Mouse (Mus musculus) hindbrain, embryonic 10.5 days (tissue): Measurements from ENCODE around the gene Ech1. TPM values are rescaled to one million over a fixed set of nuclear protein-coding genes. Genes with fewer than 3 reads are reported as not detected.

Experiments
- DNase-seq: peaks from one replicate; pipeline ENCODE4 v3.0.0-alpha.2; 2017; ENCODE audit warnings: low spot score
- H3K27ac ChIP-seq: fragments of 300-500 bp; sonication (generic); 2 replicates; pipeline ENCODE4 v1.5.1; 2016; ENCODE audit warnings: mild to moderate bottlenecking, moderate library complexity
- H3K27me3 ChIP-seq: fragments of 300-500 bp; sonication (generic); 2 replicates; pipeline ENCODE4 v1.6.1; 2016; ENCODE audit warnings: mild to moderate bottlenecking; ENCODE audit not compliant: poor library complexity, insufficient read depth, severe bottlenecking
- H3K36me3 ChIP-seq: fragments of 300-500 bp; sonication (generic); 2 replicates; pipeline ENCODE4 v1.6.1; 2016; ENCODE audit warnings: mild to moderate bottlenecking, moderate library complexity
- H3K4me1 ChIP-seq: fragments of 300-500 bp; sonication (generic); replicated peaks from 2 replicates; pipeline ENCODE4 v1.6.1; 2016; ENCODE audit warnings: mild to moderate bottlenecking
- H3K4me3 ChIP-seq: fragments of 300-500 bp; sonication (generic); 2 replicates; pipeline ENCODE4 v1.5.1; 2016; ENCODE audit warnings: mild to moderate bottlenecking, moderate library complexity
- H3K9me3 ChIP-seq: fragments of 300-500 bp; sonication (generic); 2 replicates; pipeline ENCODE4 v1.6.1; 2016; ENCODE audit warnings: mild to moderate bottlenecking, moderate library complexity
- WGBS: fragments of 180-500 bp; shearing (Covaris S2); methylation state at CpG from one replicate; pipeline ENCODE4 v1.1.7; 2016; 5-methylcytosine and 5-hydroxymethylcytosine counted together
- polyA plus RNA-seq: library from polyadenylated mRNA; unstranded; fragments of >200 nt; fragmentation: Nextera tagmentation; extraction: Ambion mirVana; gene quantifications from 2 replicates; pipeline ENCODE4 v1.2.1, GENCODE M21; 2016

Gene Ech1
- polyA plus RNA-seq: 87.9 and 93.3 TPM in 2 replicates

GRCm38 (mm10) chr7:28824941-28825685 is at the start of gene Ech1:
Gene Ech1, plus strand, starts transcription at chr7:28825217.
- peak within 1 kb of the TSS; percentile 60 for H3K4me3 ChIP-seq
- peaks cover 39% of the 10 kb centered on the region for H3K36me3 ChIP-seq
- H3K4me1 ChIP-seq: peaks cover 41% of the 10 kb centered on the region
- DNase-seq: peak; percentile 90
- peak within 1 kb of the TSS; percentile 92 for H3K27ac ChIP-seq
- no peaks in the 10 kb centered on the region for H3K27me3 ChIP-seq
- 3% methylated on average over 33 of the region's 33 CpGs for WGBS
- H3K9me3 ChIP-seq: peaks cover 5% of the 10 kb centered on the region; the same call in 1 of the 2 replicates

GRCm38 (mm10) chr7:28778825-28779224 is 46.2 kb upstream of the Ech1 start:
- H3K9me3 ChIP-seq: no peaks in the 10 kb centered on the region
- peaks cover 42% of the 10 kb centered on the region for H3K36me3 ChIP-seq
- WGBS: 89% methylated on average over 9 of the region's 9 CpGs
- H3K27me3 ChIP-seq: no peaks in the 10 kb centered on the region
- H3K4me1 ChIP-seq: peaks cover 13% of the 10 kb centered on the region
- DNase-seq: no peak
- no peak overlapping the region for H3K4me3 ChIP-seq
- no peak overlapping the region for H3K27ac ChIP-seq

DNA sequence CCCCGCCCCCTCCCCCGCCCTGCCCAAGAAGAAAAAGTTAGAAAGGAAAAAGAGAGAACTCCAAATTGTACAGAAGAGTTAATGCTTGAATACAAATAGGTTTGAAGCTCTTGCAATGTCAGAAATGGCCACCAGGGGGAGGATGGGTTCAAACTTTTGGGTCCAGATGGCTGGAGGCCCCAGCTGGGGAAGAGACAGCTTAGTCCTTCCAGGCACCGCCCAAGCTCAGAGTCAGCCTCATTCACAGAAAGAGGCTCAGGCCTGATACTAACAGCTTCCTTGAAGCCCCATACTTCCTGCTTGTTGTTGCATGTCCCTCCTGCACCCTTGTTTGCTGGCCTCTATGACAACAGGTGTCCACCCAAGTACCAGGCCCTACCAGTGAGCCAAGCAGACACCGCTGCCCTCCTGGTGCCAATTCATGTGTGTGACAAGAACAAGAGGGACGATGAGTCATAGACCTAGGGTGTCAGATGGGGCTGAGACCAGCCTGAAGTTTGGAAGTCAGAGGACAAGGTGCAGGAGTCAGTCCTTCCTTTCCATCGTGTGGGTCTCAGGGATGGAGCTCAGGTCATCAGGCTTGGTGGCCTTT is 44.9 kb upstream of the Ech1 start:
- Histone ChIP-seq H3K27ac (peak overlapping the region; percentile 68), H3K36me3 (peaks cover 49% of the 10 kb centered on the region), H3K4me1 (peaks cover 14% of the 10 kb centered on the region), H3K4me3 (no peak overlapping the region), H3K27me3 (no peaks in the 10 kb centered on the region), H3K9me3 (no peaks in the 10 kb centered on the region)
- peak; percentile 86 for DNase-seq
- 48% methylated on average over 6 of the region's 6 CpGs for WGBS

DNA sequence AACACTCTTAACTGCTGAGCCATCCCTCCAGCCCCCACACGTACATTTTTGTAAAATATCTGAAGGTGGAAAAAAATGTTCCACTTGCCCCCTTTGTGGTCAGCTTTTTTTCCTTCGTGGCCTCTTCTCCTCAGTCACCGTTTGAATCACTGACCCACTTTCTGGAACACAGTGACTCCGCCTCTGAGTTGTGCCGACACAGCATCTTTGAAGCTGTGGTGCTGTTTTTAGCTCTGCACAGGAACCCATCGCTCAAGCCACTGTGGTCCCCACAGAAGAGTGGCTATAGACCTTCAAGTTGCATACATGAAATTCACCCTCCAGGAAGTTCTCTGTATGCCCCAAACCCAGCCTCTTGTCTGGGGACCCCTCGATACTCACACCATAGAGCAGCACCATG is 44.2 kb upstream of the Ech1 start:
- DNase-seq: no peak
- no peaks in the 10 kb centered on the region for H3K9me3 ChIP-seq
- H3K27ac ChIP-seq: peak overlapping the region; percentile 68; the same call in 1 of the 2 replicates
- H3K36me3 ChIP-seq: peaks cover 50% of the 10 kb centered on the region
- no peaks in the 10 kb centered on the region for H3K27me3 ChIP-seq
- peaks cover 14% of the 10 kb centered on the region for H3K4me1 ChIP-seq
- H3K4me3 ChIP-seq: no peak overlapping the region
- WGBS: 81% methylated on average over 7 of the region's 7 CpGs

DNA sequence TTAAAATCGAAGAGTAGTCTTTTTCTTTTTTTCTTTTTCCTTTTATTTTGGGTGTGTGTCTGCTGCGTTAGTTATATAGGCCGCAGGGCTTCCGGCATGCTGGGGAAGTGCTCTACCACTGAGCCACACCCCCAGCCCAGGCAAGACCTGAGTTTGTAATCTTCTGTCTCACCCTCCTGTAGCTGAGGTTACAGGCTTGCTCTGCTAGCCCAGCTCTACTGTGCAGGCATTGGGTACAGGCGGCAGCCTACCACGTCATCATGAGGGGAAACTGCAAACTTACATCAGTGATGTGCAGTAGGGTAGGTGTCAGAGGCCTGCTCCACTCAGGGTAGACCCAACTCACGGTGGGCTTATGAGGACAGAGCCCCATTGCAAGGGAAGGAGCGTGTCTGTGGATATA is 43.8 kb upstream of the Ech1 start:
- no peak overlapping the region for H3K27ac ChIP-seq
- no peaks in the 10 kb centered on the region for H3K27me3 ChIP-seq
- no peaks in the 10 kb centered on the region for H3K9me3 ChIP-seq
- peaks cover 14% of the 10 kb centered on the region for H3K4me1 ChIP-seq
- H3K36me3 ChIP-seq: peaks cover 50% of the 10 kb centered on the region
- DNase-seq: no peak
- WGBS: 89% methylated on average over 8 of the region's 8 CpGs
- H3K4me3 ChIP-seq: no peak overlapping the region

DNA sequence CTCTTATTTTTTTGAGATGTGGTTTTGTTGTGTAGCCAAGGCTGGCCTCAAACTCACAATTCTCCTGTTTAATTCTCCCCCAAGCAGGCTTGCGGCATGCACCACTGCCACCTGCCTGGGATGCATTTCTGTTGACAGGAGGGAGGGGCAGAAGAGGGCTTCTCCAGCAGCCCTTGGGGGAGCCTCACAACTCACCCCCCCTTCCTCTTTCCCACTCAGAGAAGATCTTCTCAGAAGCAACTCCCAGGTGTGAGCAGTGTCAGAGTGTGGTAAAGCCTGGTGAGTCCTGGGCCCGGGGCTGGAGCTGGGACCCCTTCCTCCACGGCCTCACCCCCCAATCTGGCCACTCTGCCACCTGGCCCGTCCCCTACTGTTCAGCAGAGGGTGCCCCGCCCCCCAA is 39.9 kb upstream of the Ech1 start:
- H3K27me3 ChIP-seq: no peaks in the 10 kb centered on the region
- 78% methylated on average over 5 of the region's 5 CpGs for WGBS
- peaks cover 53% of the 10 kb centered on the region for H3K36me3 ChIP-seq
- peaks cover 28% of the 10 kb centered on the region for H3K4me1 ChIP-seq
- H3K9me3 ChIP-seq: no peaks in the 10 kb centered on the region
- H3K27ac ChIP-seq: no peak overlapping the region
- DNase-seq: no peak
- H3K4me3 ChIP-seq: no peak overlapping the region

DNA sequence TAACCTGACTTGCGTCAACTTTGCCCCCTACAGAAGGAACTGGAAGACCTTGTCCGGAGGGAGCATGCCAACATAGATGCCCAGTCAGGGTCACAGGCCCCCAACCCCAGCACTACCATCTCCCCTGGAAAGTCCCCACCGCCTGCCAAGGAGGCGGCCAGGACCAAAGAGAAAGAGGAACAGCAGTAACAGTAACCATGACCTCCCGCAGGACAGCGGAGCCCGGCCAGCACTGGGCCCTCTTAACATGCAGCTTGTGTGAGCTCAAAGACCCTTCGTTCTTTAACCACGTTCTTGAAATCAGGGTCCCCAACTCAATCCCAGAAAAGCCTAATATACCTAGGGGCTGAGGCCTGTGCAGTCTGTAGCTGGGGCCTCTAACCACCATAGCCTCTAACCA is 37.1 kb upstream of the Ech1 start:
- H3K4me3 ChIP-seq: no peak overlapping the region
- peaks cover 49% of the 10 kb centered on the region for H3K36me3 ChIP-seq
- peaks cover 35% of the 10 kb centered on the region for H3K4me1 ChIP-seq
- H3K27me3 ChIP-seq: no peaks in the 10 kb centered on the region
- DNase-seq: no peak
- 93% methylated on average over 9 of the region's 9 CpGs for WGBS
- H3K27ac ChIP-seq: no peak overlapping the region
- H3K9me3 ChIP-seq: no peaks in the 10 kb centered on the region

DNA sequence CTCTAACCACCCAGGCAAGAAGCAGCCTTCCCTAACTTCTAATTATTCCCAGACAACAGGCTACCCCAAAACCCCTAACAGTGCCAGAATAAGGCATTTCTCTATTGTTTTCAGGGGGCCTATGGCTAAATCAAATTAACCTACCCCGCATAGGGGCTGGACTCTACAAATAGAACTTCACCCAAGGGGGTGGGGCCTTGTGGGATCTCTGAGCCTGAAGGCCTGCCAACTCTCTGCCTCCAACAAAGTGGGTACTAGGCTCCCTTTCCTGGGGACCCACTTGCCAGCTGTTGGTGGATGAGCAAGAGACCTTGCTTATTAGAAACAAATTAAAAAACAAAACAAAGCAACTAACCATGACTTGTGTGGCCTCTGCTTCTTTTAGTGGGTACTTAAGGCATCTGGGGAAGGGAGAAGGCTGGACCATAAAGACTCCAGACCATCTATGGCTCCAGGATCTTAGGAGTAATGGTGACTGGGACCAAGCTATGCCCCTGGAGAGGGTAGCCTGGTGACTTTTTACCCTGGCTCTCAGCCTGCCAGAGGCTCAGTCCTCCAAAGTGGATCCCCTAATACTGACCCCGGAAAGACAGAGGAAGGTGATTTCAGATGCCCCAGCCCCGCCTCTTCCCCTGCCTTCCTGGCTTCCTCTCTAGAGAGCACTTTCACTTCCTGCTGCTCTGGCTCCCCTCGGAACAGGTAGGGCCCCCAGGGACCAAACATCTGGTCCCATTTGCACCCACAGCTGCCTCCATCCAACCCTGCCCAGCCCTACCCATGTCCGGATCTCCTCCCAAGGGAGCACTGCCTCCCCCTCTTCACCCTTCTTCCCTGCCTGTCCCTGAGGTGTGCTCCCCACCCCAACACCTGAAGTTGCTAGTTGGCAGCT is 36.5 kb upstream of the Ech1 start, which contains the start of gene Rinl:
TSS of gene Rinl (plus strand) at position 663 of the 889 bp plus-strand sequence.
- H3K27ac ChIP-seq: peak within 1 kb of the TSS; percentile 56
- peaks cover 43% of the 10 kb centered on the region for H3K36me3 ChIP-seq
- 71% methylated on average over 5 of the region's 5 CpGs for WGBS
- no peaks in the 10 kb centered on the region for H3K27me3 ChIP-seq
- H3K4me3 ChIP-seq: no peak within 1 kb of the TSS
- H3K4me1 ChIP-seq: peaks cover 35% of the 10 kb centered on the region
- no peaks in the 10 kb centered on the region for H3K9me3 ChIP-seq
- no peak for DNase-seq

- no peaks in the 10 kb centered on the region for H3K9me3 ChIP-seq
- peaks cover 35% of the 10 kb centered on the region for H3K4me1 ChIP-seq
- DNase-seq: no peak
- H3K27me3 ChIP-seq: no peaks in the 10 kb centered on the region
- peaks cover 37% of the 10 kb centered on the region for H3K36me3 ChIP-seq
- WGBS: 81% methylated on average over 3 of the region's 3 CpGs
- no peak overlapping the region for H3K4me3 ChIP-seq
- no peak overlapping the region for H3K27ac ChIP-seq
These were observed 35.8 kb upstream of the Ech1 start for GRCm38 (mm10) chr7:28789235-28789634.

GRCm38 (mm10) chr7:28790066-28790806 is 34.8 kb upstream of the Ech1 start:
- Histone ChIP-seq H3K9me3 (no peaks in the 10 kb centered on the region), H3K36me3 (peaks cover 28% of the 10 kb centered on the region), H3K27ac (peak overlapping the region; percentile 46; the same call in 1 of the 2 replicates), H3K4me3 (no peak overlapping the region), H3K27me3 (0 out of 2 replicates have a peak, but pooled peaks cover 5% of the 10 kb centered on the region), H3K4me1 (peaks cover 26% of the 10 kb centered on the region)
- DNase-seq: peak; percentile 41
- 48% methylated on average over 8 of the region's 8 CpGs for WGBS

GRCm38 (mm10) chr7:28791706-28792105 is 33.3 kb upstream of the Ech1 start:
- DNase-seq: no peak
- H3K27ac ChIP-seq: no peak overlapping the region
- H3K4me1 ChIP-seq: peaks cover 34% of the 10 kb centered on the region
- peaks cover 9% of the 10 kb centered on the region; the same call in 1 of the 2 replicates for H3K27me3 ChIP-seq
- peaks cover 14% of the 10 kb centered on the region; the same call in 1 of the 2 replicates for H3K36me3 ChIP-seq
- H3K9me3 ChIP-seq: no peaks in the 10 kb centered on the region
- no peak overlapping the region for H3K4me3 ChIP-seq
